Mouse (Mus musculus): ENCODE data around the gene Them7. TPM values are rescaled to one million over a fixed set of nuclear protein-coding genes. Genes with fewer than 3 reads are reported as not detected.

Gene Them7
- total and polyA plus RNA-seq, 3 experiments = not detected

DNA sequence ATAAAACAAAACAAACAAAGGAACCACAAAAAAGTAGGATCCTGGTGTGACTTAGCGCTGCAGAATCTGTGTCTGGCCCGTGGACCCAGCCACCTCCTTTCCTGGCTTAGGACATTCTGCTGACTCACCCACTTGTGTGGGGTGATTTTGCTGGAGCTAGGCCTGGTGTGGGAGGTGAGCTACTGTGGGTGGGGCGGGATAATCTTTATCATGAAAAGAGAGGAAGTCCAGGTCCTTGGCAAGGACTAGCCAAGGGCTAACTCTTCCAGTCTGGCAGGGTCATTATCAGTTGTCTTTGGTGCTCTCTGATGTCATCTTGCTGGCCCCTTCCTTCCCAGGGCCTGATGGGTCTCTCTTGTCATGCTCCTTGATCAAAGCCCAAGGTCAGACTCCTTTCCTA is 27.9 kb downstream of the Them7 start:
- peak; percentile 35 for DNase-seq (ENCODE audit: low read depth, low spot score)
- H3K36me3 ChIP-seq (ENCODE audit: control insufficient read depth in 1 of 2, insufficient read depth in 2 of 2, low read length in 2 of 2) = peaks cover 0 to 20% of the 10 kb centered on the region in 2 experiments; a peak in 2 of 4 replicates
- peaks cover 21 to 22% of the 10 kb centered on the region in 2 experiments for H3K4me1 ChIP-seq (ENCODE audit: control insufficient read depth in 1 of 2, insufficient read depth in 2 of 2, low read length in 2 of 2)
- no peak overlapping the region for H3K4me3 ChIP-seq (ENCODE audit: control insufficient read depth in 1 of 2, insufficient read depth in 1 of 2, low read depth in 2 of 2, low read length in 2 of 2)
- no peak overlapping the region for H3K9ac ChIP-seq (ENCODE audit: control insufficient read depth, low read depth, low read length, poor library complexity, severe bottlenecking)
- no peaks in the 10 kb centered on the region for H3K9me3 ChIP-seq (replicated peaks; ENCODE audit: insufficient read depth, low read length)
- H3K27ac ChIP-seq (ENCODE audit: control insufficient read depth, low read depth, low read length) = no peak overlapping the region
- no peaks in the 10 kb centered on the region for H3K79me2 ChIP-seq (ENCODE audit: control insufficient read depth, insufficient read depth, low read length, poor library complexity)
- TF ChIP-seq BHLHE40 (IDR thresholded peaks at IDR 0.05; ENCODE audit: borderline replicate concordance, low read depth, low read length) (no peak), MAFK (IDR thresholded peaks at IDR 0.05; ENCODE audit: borderline replicate concordance, low read depth, low read length) (no peak), POLR2A (IDR thresholded peaks at IDR 0.05; ENCODE audit: control insufficient read depth in 1 of 2, insufficient read depth in 1 of 2, low read depth in 1 of 2, low read length in 2 of 2, poor library complexity in 1 of 2) (no peak), MEF2A (IDR thresholded peaks at IDR 0.05; ENCODE audit: extremely low read depth, insufficient replicate concordance, low read depth, low read length, poor library complexity, severe bottlenecking) (no peak), EP300 (IDR thresholded peaks at IDR 0.05; ENCODE audit: low read depth in 1 of 2, low read length in 2 of 2) (peak; percentile 72 to 84), JUND (IDR thresholded peaks at IDR 0.05; ENCODE audit: low read depth, low read length) (no peak), E2F4 (IDR thresholded peaks at IDR 0.05; ENCODE audit: borderline replicate concordance, low read depth, low read length) (no peak), UBTF (IDR thresholded peaks at IDR 0.05; ENCODE audit: borderline replicate concordance, insufficient read depth, low read depth, low read length) (no peak), MAZ (IDR thresholded peaks at IDR 0.05; ENCODE audit: low read depth, low read length) (no peak), ZC3H11A (IDR thresholded peaks at IDR 0.05; ENCODE audit: low read depth, low read length) (no peak), NRF1 (IDR thresholded peaks at IDR 0.05; ENCODE audit: insufficient read depth, low read depth, low read length, poor library complexity, severe bottlenecking) (no peak), CTCF (IDR thresholded peaks at IDR 0.05 in 2 of 3, conservative IDR thresholded peaks at IDR 0.05 in 1 of 3; ENCODE audit: control insufficient read depth in 1 of 3, insufficient read depth in 1 of 3, low read depth in 2 of 3, low read length in 3 of 3, poor library complexity in 1 of 3, severe bottlenecking in 1 of 3) (no peak), POLR2AphosphoS5 (IDR thresholded peaks at IDR 0.05; ENCODE audit: borderline replicate concordance, low read depth, low read length) (no peak), ZMIZ1 (IDR thresholded peaks at IDR 0.05; ENCODE audit: low read depth, low read length) (no peak), CHD2 (IDR thresholded peaks at IDR 0.05; ENCODE audit: low read length) (no peak), USF1 (IDR thresholded peaks at IDR 0.05; ENCODE audit: low read depth, low read length) (no peak), TAL1 (IDR thresholded peaks at IDR 0.05; ENCODE audit: low read length) (no peak), ELF1 (IDR thresholded peaks at IDR 0.05; ENCODE audit: low read depth, low read length) (no peak), MAX (IDR thresholded peaks at IDR 0.05; ENCODE audit: low read length) (no peak), ETS1 (IDR thresholded peaks at IDR 0.05; ENCODE audit: low read depth, low read length) (peak; percentile 38; the same call in 1 of the 2 replicates), TCF12 (IDR thresholded peaks at IDR 0.05; ENCODE audit: low read depth, low read length) (peak; percentile 55; the same call in 1 of the 2 replicates), GATA1 (IDR thresholded peaks at IDR 0.05; ENCODE audit: low read depth, low read length) (peak; percentile 74)
- no peaks in the 10 kb centered on the region for H3K27me3 ChIP-seq (ENCODE audit: control insufficient read depth in 1 of 2, insufficient read depth in 2 of 2, low read length in 2 of 2)
